Mouse (Mus musculus) intestine, embryonic 14.5 days (tissue): Measurements from ENCODE around the gene Pard3b. TPM values are rescaled to one million over a fixed set of nuclear protein-coding genes. Genes with fewer than 3 reads are reported as not detected.

Experiments
- ATAC-seq: fragments of 200-750 bp; cut with Nextera tagmentation; replicated peaks from 2 replicates; pipeline ENCODE4 v1.8.0; 2017; ENCODE audit warnings: low read depth, moderate number of reproducible peaks, moderate TSS enrichment, moderate library complexity; ENCODE audit not compliant: low FRiP score, low TSS enrichment
- DNase-seq: peaks from one replicate; pipeline ENCODE4 v3.0.0-alpha.2; 2018; ENCODE audit warnings: low spot score
- H3K27ac ChIP-seq: fragments of 300-500 bp; sonication (generic); 2 replicates; pipeline ENCODE4 v1.5.1; 2014; ENCODE audit warnings: low read depth, mild to moderate bottlenecking, control low read depth
- H3K27me3 ChIP-seq: fragments of 300-500 bp; sonication (generic); replicated peaks from 2 replicates; pipeline ENCODE4 v1.6.1; 2014; ENCODE audit warnings: low read length, control low read depth; ENCODE audit not compliant: control insufficient read depth, insufficient read depth
- H3K36me3 ChIP-seq: fragments of 300-500 bp; sonication (generic); 2 replicates; pipeline ENCODE4 v1.6.1; 2014; ENCODE audit warnings: low read length, control low read depth; ENCODE audit not compliant: control insufficient read depth, insufficient read depth
- H3K4me1 ChIP-seq: fragments of 300-500 bp; sonication (generic); replicated peaks from 2 replicates; pipeline ENCODE4 v1.6.1; 2014; ENCODE audit warnings: low read length, control low read depth, mixed read lengths; ENCODE audit not compliant: control insufficient read depth, insufficient read depth
- H3K4me2 ChIP-seq: fragments of 300-500 bp; sonication (generic); 2 replicates; pipeline ENCODE4 v1.6.1; 2014; ENCODE audit warnings: low read length
- H3K4me3 ChIP-seq: fragments of 300-500 bp; sonication (generic); 2 replicates; pipeline ENCODE4 v1.5.1; 2014; ENCODE audit warnings: low read depth, low read length, control low read depth, mixed read lengths
- H3K9ac ChIP-seq: fragments of 300-500 bp; sonication (generic); 2 replicates; pipeline ENCODE4 v1.6.1; 2014; ENCODE audit warnings: mild to moderate bottlenecking, low read length
- H3K9me3 ChIP-seq: fragments of 300-500 bp; sonication (generic); 2 replicates; pipeline ENCODE4 v1.6.1; 2016; ENCODE audit warnings: low read length, control low read depth; ENCODE audit not compliant: control insufficient read depth
- WGBS: fragments of 180-500 bp; shearing (Covaris S2); extraction: QIAGEN DNeasy Blood & Tissue Kit; methylation state at CpG from one replicate; pipeline ENCODE4 v1.1.7; 2014; 5-methylcytosine and 5-hydroxymethylcytosine counted together
- polyA plus RNA-seq: library from polyadenylated mRNA; unstranded; fragments of >200 nt; fragmentation: Nextera tagmentation; extraction: Ambion mirVana; gene quantifications from 2 replicates; pipeline ENCODE4 v1.2.1, GENCODE M21; 2014

Gene Pard3b
- polyA plus RNA-seq, 1 experiment from 2014 or later = 37.7 TPM

DNA sequence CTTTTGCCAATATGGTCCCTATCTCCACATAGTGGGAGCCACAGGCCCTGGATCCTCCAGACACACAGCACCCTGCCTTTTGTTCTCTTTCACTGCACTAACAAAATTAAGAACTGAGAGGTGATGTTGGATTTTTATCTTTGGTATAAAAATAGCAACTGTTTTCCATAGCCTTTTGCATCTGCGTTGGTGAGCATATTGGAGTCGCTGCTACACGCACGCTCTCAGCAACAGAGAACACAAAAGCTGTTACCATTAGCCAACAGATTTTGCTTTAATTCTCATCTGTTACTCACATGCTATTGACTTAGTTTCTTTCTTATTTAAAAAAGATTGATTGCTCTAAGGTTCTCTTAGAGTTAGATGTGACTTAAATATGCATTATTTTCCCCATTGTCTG, 709.7 kb downstream of the Pard3b start:
- Histone ChIP-seq H3K4me3 (no peak overlapping the region), H3K27me3 (no peaks in the 10 kb centered on the region), H3K9ac (no peak overlapping the region), H3K9me3 (no peaks in the 10 kb centered on the region), H3K4me1 (0 out of 2 replicates have a peak, but pooled peaks cover 2% of the 10 kb centered on the region), H3K36me3 (no peaks in the 10 kb centered on the region), H3K4me2 (no peak overlapping the region), H3K27ac (no peak overlapping the region)
- ATAC-seq (no peak), DNase-seq (no peak)
- WGBS = 99% methylated on average over 4 of the region's 4 CpGs

DNA sequence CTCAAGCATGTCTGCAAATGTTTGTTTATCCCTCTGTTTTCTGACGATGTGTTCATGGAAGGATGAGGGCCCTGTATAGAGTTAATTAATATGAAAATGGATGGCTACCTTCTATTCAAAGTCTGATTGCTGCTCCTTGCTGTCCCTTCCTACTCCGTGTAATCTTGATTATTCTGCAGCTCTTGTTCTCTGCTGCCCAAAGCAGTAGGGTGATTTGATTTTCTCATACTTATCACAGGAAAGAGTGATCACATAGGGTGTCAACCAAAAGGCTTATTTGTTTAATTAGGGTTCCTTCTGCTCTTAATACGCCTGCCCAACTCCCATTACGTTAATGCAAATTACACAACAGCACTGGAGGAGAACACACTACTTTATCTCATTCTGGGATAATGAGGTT, 716.9 kb downstream of the Pard3b start:
- H3K4me2 ChIP-seq = no peak overlapping the region
- H3K9ac ChIP-seq = no peak overlapping the region
- no peaks in the 10 kb centered on the region for H3K27me3 ChIP-seq
- ATAC-seq = no peak
- H3K9me3 ChIP-seq = no peaks in the 10 kb centered on the region
- no peak overlapping the region for H3K4me3 ChIP-seq
- DNase-seq = no peak
- no peak overlapping the region for H3K27ac ChIP-seq
- no peaks in the 10 kb centered on the region for H3K36me3 ChIP-seq
- WGBS = 53% methylated on average over 4 of the region's 4 CpGs
- H3K4me1 ChIP-seq = no peaks in the 10 kb centered on the region

DNA sequence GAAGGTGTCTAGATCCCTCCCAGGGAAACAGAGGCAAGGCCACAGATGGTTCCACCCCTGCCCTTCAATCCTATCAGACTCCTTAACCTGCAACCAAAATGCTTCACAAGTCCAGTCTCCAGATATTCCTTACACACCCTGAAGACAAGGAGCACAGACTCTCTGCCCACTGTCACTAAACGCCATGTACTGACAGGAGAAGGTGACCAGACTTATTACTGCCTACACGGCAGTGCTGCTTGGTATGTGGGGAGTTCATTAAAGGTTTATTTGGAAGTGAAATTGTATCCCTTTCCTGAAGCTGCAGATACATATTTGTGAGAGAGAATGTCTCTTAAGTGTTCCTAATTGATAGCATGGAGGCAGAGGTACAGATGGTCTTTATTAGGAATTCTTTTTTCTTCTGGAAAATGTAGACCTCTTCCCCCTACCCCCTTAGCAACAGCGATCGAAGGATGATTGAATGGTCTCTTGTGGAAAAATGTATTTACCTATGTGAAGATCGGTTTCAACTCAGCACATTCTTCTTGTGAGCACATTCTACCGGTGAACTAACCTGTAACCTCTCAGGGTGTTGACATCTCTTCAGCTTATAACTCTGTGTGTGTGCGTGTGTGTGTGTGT, 735.9 kb downstream of the Pard3b start:
- WGBS = 57% methylated on average over 7 of the region's 7 CpGs
- Histone ChIP-seq H3K9me3 (no peaks in the 10 kb centered on the region), H3K4me1 (0 out of 2 replicates have a peak, but pooled peaks cover 2% of the 10 kb centered on the region), H3K36me3 (no peaks in the 10 kb centered on the region), H3K4me2 (no peak overlapping the region), H3K27me3 (no peaks in the 10 kb centered on the region), H3K4me3 (no peak overlapping the region), H3K9ac (no peak overlapping the region), H3K27ac (no peak overlapping the region)
- ATAC-seq (no peak), DNase-seq (no peak)

DNA sequence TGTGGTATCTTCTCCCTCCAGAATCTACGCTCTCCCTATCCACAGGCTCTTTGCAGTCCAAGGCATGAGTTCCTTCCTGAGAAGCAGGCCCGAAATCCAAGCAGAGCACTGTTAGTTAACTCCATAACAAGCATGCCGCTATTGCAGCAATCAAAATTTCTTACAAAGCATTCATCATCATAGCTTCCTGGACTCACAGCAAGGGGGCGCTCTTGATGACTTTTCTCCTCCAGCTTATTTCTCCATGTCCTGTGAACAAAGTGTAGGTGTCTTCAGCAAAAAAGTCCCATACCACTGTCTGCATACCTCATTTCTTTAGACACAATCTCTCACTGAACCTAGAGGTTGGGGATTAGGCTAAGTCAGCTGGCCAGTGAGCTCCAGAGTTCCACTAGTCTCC, 739.7 kb downstream of the Pard3b start:
- Histone ChIP-seq H3K27me3 (no peaks in the 10 kb centered on the region), H3K27ac (no peak overlapping the region), H3K36me3 (no peaks in the 10 kb centered on the region), H3K4me1 (0 out of 2 replicates have a peak, but pooled peaks cover 5% of the 10 kb centered on the region), H3K9ac (no peak overlapping the region), H3K4me3 (no peak overlapping the region), H3K9me3 (no peaks in the 10 kb centered on the region), H3K4me2 (no peak overlapping the region)
- DNase-seq (no peak), ATAC-seq (no peak)
- 87% methylated on average over 4 of the region's 4 CpGs for WGBS

DNA sequence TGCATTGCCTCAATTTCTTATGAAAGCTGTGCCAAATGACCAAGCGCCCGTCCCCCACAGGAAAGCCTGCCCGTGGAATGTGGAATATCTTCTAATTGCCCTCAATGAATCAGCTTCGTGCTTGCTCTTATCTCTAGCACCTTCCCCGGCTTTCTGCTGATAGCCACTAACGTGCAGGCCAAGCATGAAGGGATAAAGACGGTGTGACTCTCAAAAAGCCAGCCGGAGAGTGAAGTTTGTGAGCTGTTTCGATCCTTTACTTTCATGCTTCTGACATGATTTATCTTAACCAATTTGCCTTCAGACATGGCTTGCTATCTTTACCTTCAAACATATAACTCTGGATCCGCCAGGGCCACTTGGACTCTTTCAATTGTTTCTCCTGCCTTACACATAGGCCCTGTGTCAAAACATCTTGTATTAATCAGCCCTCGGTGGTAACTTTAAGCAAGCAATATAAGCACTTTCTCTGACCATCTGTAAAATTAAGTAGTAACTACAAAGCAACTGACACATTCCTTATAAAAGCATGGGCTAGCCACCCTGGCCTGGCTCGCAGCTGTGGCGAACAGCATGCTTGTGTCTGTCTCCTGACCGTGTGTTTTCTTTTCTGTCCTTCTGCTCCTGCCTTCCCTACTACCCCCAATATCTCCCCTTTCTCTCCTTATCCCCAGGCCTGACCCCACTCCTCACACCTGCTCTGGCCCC, 744.3 kb downstream of the Pard3b start:
- ATAC-seq = no peak
- H3K4me1 ChIP-seq = 0 out of 2 replicates have a peak, but pooled peaks cover 3% of the 10 kb centered on the region
- 31% methylated on average over 14 of the region's 14 CpGs for WGBS
- H3K27ac ChIP-seq = no peak overlapping the region
- H3K4me2 ChIP-seq = no peak overlapping the region
- H3K27me3 ChIP-seq = no peaks in the 10 kb centered on the region
- H3K36me3 ChIP-seq = no peaks in the 10 kb centered on the region
- no peak overlapping the region for H3K4me3 ChIP-seq
- DNase-seq = no peak
- no peak overlapping the region for H3K9ac ChIP-seq
- no peaks in the 10 kb centered on the region for H3K9me3 ChIP-seq

DNA sequence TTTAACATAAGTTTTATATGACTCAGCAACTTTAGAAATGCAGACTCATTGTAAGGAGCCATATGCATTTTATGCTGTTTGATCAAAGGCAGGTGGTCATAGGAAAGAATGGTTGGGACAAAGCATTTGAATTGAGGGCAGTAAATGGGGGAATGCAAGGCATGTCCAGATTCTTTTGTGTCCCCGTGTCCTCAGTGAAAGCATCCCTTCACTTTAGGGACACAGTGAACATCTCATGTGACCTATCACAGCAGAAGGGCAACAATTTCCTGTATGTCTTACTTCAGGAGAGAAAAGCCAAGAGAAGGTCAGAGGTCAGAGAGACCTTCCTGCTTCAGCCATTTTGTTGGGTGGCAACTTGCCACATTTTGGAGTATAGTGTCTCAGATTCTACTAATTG, 745.6 kb downstream of the Pard3b start:
- no peak overlapping the region for H3K4me3 ChIP-seq
- H3K36me3 ChIP-seq = no peaks in the 10 kb centered on the region
- ATAC-seq (no peak), DNase-seq (no peak)
- H3K4me1 ChIP-seq = 0 out of 2 replicates have a peak, but pooled peaks cover 6% of the 10 kb centered on the region
- no peaks in the 10 kb centered on the region for H3K9me3 ChIP-seq
- no peak overlapping the region for H3K27ac ChIP-seq
- no peak overlapping the region for H3K4me2 ChIP-seq
- 91% methylated on average over 1 of the region's 1 CpGs for WGBS
- no peak overlapping the region for H3K9ac ChIP-seq
- H3K27me3 ChIP-seq = no peaks in the 10 kb centered on the region

DNA sequence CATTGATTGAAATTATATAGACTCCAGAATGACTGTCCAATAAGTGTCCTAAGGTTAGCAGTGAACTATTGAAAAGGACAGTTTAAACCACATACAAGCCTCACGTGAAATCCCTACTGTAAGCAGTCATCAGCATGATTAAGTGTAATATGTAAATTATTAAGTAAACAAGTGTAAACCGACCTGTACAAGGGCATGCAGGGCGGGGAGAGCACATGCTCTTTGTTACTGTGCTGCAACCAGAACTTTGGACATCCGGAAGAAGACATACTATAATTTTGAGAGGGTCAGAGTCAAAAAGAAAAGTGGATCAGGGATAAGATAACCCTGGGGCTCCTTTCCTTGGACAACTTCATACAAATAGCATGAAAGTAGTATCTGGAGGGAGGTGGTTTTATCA, 749.4 kb downstream of the Pard3b start:
- no peak overlapping the region for H3K4me2 ChIP-seq
- DNase-seq = no peak
- ATAC-seq = no peak
- H3K4me1 ChIP-seq = peaks cover 7% of the 10 kb centered on the region; the same call in 1 of the 2 replicates
- no peaks in the 10 kb centered on the region for H3K36me3 ChIP-seq
- no peak overlapping the region for H3K27ac ChIP-seq
- WGBS = 56% methylated on average over 4 of the region's 4 CpGs
- H3K9me3 ChIP-seq = no peaks in the 10 kb centered on the region
- no peak overlapping the region for H3K9ac ChIP-seq
- H3K4me3 ChIP-seq = no peak overlapping the region
- no peaks in the 10 kb centered on the region for H3K27me3 ChIP-seq

DNA sequence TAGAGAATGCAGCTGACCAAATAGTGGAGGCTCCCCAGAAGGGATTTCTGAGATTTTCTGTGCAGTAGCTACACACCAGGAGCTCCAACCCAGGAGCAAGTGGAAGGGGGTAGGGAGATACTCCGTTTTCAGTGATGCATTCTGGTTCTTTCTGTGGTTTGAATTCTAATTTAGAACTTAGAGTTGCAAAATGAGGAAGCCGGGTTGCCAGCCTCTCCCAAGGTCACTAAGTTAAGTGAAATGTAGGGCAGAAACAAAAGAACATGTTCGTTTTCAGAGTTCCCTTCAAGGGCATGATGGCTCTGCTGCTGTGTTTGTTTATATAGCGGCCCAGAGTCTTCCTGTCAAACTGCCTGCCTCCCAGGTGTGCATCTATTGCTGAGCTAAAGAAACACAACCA, 754.2 kb downstream of the Pard3b start:
- ATAC-seq (no peak), DNase-seq (no peak)
- Histone ChIP-seq H3K4me2 (no peak overlapping the region), H3K4me1 (peaks cover 10% of the 10 kb centered on the region; the same call in 1 of the 2 replicates), H3K4me3 (no peak overlapping the region), H3K27ac (no peak overlapping the region), H3K36me3 (no peaks in the 10 kb centered on the region), H3K9me3 (no peaks in the 10 kb centered on the region), H3K9ac (no peak overlapping the region), H3K27me3 (no peaks in the 10 kb centered on the region)
- 26% methylated on average over 4 of the region's 4 CpGs for WGBS

DNA sequence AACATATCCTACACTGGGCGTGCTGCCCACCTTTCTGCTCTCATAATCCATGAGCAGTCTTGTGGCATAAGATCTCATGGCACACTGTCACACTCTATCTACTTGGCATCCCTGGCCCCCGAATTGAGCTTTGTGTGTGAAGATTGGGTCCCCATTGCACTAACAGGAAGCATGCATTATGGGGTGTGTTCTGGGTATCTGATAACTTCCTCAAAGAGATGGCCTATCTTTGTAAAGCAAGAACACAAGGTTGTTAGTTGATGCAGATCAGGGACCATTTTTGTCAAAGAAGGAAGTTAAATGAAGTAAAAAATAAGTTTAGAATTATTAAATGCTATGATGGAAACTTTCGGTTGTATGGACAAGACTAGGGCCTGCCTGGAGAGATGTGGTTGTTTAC, 755.9 kb downstream of the Pard3b start:
- no peak overlapping the region for H3K4me2 ChIP-seq
- H3K9ac ChIP-seq = no peak overlapping the region
- WGBS = 93% methylated on average over 3 of the region's 3 CpGs
- H3K4me3 ChIP-seq = no peak overlapping the region
- ATAC-seq (no peak), DNase-seq (no peak)
- H3K36me3 ChIP-seq = no peaks in the 10 kb centered on the region
- H3K9me3 ChIP-seq = no peaks in the 10 kb centered on the region
- H3K27ac ChIP-seq = no peak overlapping the region
- H3K27me3 ChIP-seq = no peaks in the 10 kb centered on the region
- H3K4me1 ChIP-seq = peaks cover 6% of the 10 kb centered on the region; the same call in 1 of the 2 replicates
